Mouse (Mus musculus): ENCODE results near the gene Gm8126.
"Not testable (repeated sequence)": the region's sequence is repeated elsewhere in the genome, so short reads cannot be mapped to it uniquely, and the experiment has no call there.

GRCm38 (mm10) chr14:43278146-43278545, 19.7 kb downstream of the Gm8126 start:
- TF ChIP-seq CTCF, EP300 (IDR thresholded peaks at IDR 0.05; ENCODE audit: low read depth): not testable (repeated sequence)
